Mouse (Mus musculus) embryonic facial prominence, embryonic 11.5 days (tissue): ENCODE results near the gene Spns2. TPM values are rescaled to one million over a fixed set of nuclear protein-coding genes. Genes with fewer than 3 reads are reported as not detected.

Experiments used
- ATAC-seq: fragments of 200-750 bp; cut with Nextera tagmentation; replicated peaks from 2 replicates; pipeline ENCODE4 v1.8.0; 2017; ENCODE audit warnings: low read depth; ENCODE audit not compliant: insufficient number of reproducible peaks, low FRiP score, low TSS enrichment
- DNase-seq: peaks from one replicate; pipeline ENCODE4 v3.0.0-alpha.2; 2015; ENCODE audit warnings: low spot score
- H3K27ac ChIP-seq: fragments of 300-500 bp; sonication (generic); replicated peaks from 2 replicates; pipeline ENCODE4 v1.5.1; 2014; ENCODE audit warnings: mild to moderate bottlenecking, low read depth, low read length, control low read depth
- H3K27me3 ChIP-seq: fragments of 300-500 bp; sonication (generic); 2 replicates; pipeline ENCODE4 v1.6.1; 2014; ENCODE audit warnings: mild to moderate bottlenecking, low read length, moderate library complexity, mixed read lengths; ENCODE audit not compliant: control insufficient read depth, insufficient read depth
- H3K36me3 ChIP-seq: fragments of 300-500 bp; sonication (generic); replicated peaks from 2 replicates; pipeline ENCODE4 v1.6.1; 2014; ENCODE audit warnings: low read depth, mild to moderate bottlenecking, low read length, moderate library complexity, mixed read lengths; ENCODE audit not compliant: control insufficient read depth, insufficient read depth
- H3K4me1 ChIP-seq: fragments of 300-500 bp; sonication (generic); 2 replicates; pipeline ENCODE4 v1.6.1; 2014; ENCODE audit warnings: low read length, mixed read lengths; ENCODE audit not compliant: control insufficient read depth, insufficient read depth
- H3K4me2 ChIP-seq: fragments of 300-500 bp; sonication (generic); 2 replicates; pipeline ENCODE4 v1.6.1; 2014; ENCODE audit warnings: low read depth, mild to moderate bottlenecking, control low read depth, low read length, moderate library complexity
- H3K4me3 ChIP-seq: fragments of 300-500 bp; sonication (generic); 2 replicates; pipeline ENCODE4 v1.5.1; 2014; ENCODE audit warnings: low read depth, low read length, control low read depth
- H3K9ac ChIP-seq: fragments of 300-500 bp; sonication (generic); replicated peaks from 2 replicates; pipeline ENCODE4 v1.6.1; 2014; ENCODE audit warnings: mild to moderate bottlenecking, control low read depth, low read length
- H3K9me3 ChIP-seq: fragments of 300-500 bp; sonication (generic); replicated peaks from 2 replicates; pipeline ENCODE4 v1.6.1; 2016; ENCODE audit warnings: mild to moderate bottlenecking, low read length, inconsistent platforms, mixed read lengths; ENCODE audit not compliant: control insufficient read depth
- WGBS: fragments of 180-500 bp; shearing (Covaris S2); extraction: QIAGEN DNeasy Blood & Tissue Kit; methylation state at CpG from one replicate; pipeline ENCODE4 v1.1.7; 2014; 5-methylcytosine and 5-hydroxymethylcytosine counted together
- polyA plus RNA-seq: library from polyadenylated mRNA; unstranded; fragments of >200 nt; fragmentation: Nextera tagmentation; extraction: Ambion mirVana; gene quantifications from 2 replicates; pipeline ENCODE4 v1.2.1, GENCODE M21; 2014

Gene Spns2
- polyA plus RNA-seq, 1 experiment from 2014 or later, result 3.0 TPM

DNA sequence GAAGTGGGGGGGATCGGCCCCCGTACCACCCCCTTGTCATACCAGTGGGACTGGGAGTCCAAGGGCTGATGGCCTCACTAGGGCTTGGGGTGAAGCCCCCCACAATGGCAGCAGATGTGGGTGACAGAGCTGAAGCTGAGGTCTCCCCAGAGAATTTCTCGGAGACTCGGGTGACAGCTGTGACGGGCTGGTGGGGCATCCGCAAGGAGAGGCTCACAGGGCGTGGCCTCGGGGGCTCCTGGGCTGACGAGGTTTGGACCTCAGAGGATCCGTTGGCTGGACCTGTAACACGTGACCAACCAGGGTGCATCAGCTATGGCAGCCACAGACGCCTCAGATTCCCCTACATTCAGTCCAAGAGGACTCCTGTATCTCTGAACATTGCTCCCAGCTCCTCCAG is 86.7 kb downstream of the Spns2 start:
- H3K9me3 ChIP-seq, result no peaks in the 10 kb centered on the region
- no peak overlapping the region for H3K4me3 ChIP-seq
- H3K27me3 ChIP-seq, result no peaks in the 10 kb centered on the region
- no peaks in the 10 kb centered on the region for H3K36me3 ChIP-seq
- no peak overlapping the region for H3K4me2 ChIP-seq
- ATAC-seq (no peak), DNase-seq (no peak)
- H3K9ac ChIP-seq, result no peak overlapping the region
- WGBS, result 86% methylated on average over 12 of the region's 12 CpGs
- no peak overlapping the region for H3K27ac ChIP-seq
- H3K4me1 ChIP-seq, result no peaks in the 10 kb centered on the region

GRCm38 (mm10) chr11:72402017-72402416 is 87.7 kb downstream of the Spns2 start:
- no peak overlapping the region for H3K4me2 ChIP-seq
- H3K9ac ChIP-seq, result no peak overlapping the region
- no peaks in the 10 kb centered on the region for H3K4me1 ChIP-seq
- H3K4me3 ChIP-seq, result no peak overlapping the region
- no peaks in the 10 kb centered on the region for H3K9me3 ChIP-seq
- no peaks in the 10 kb centered on the region for H3K27me3 ChIP-seq
- ATAC-seq (no peak), DNase-seq (no peak)
- H3K36me3 ChIP-seq, result no peaks in the 10 kb centered on the region
- 58% methylated on average over 5 of the region's 5 CpGs for WGBS
- no peak overlapping the region for H3K27ac ChIP-seq

Other genes starting within 250 kb of the Spns2 start
- 0.25 TPM in 1 of 2 replicates, not detected in the other for gene Slc13a5, start 222.7 kb downstream of the Spns2 start, polyA plus RNA-seq
- gene Xaf1, start 188.3 kb downstream of the Spns2 start, polyA plus RNA-seq, result 1.2 TPM in 2 replicates
- gene Fbxo39, start 175.5 kb downstream of the Spns2 start, polyA plus RNA-seq, result not detected in 2 replicates
- 6.3 and 6.4 TPM in 2 replicates for gene Tekt1, start 127.5 kb downstream of the Spns2 start, polyA plus RNA-seq
- 8.0 TPM in 2 replicates for gene Smtnl2, start 78.2 kb downstream of the Spns2 start, polyA plus RNA-seq
- gene Ggt6, start 54.4 kb downstream of the Spns2 start, polyA plus RNA-seq, result not detected in 2 replicates
- gene Mybbp1a, start 48.5 kb downstream of the Spns2 start, polyA plus RNA-seq, result 171 and 191 TPM in 2 replicates
- not detected in 2 replicates for gene Spns3, start 60.6 kb upstream of the Spns2 start, polyA plus RNA-seq
- 114 and 129 TPM in 2 replicates for gene Ube2g1, start 117.4 kb upstream of the Spns2 start, polyA plus RNA-seq
- gene Ankfy1, start 200.1 kb upstream of the Spns2 start, polyA plus RNA-seq, result 30.3 and 30.5 TPM in 2 replicates